Mouse (Mus musculus) lung, postnatal 0 days (tissue): ENCODE measurements around the gene Zfp598.

ENCODE experiments used
- CTCF ChIP-seq: IDR thresholded peaks from 2 replicates; pipeline ENCODE4 v1.5.1; 2016; ENCODE audit warnings: antibody characterized with exemption, mild to moderate bottlenecking
- EP300 ChIP-seq: IDR thresholded peaks from 2 replicates; pipeline ENCODE4 v1.6.1; 2016; ENCODE audit warnings: antibody characterized with exemption, mild to moderate bottlenecking, control low read depth

DNA sequence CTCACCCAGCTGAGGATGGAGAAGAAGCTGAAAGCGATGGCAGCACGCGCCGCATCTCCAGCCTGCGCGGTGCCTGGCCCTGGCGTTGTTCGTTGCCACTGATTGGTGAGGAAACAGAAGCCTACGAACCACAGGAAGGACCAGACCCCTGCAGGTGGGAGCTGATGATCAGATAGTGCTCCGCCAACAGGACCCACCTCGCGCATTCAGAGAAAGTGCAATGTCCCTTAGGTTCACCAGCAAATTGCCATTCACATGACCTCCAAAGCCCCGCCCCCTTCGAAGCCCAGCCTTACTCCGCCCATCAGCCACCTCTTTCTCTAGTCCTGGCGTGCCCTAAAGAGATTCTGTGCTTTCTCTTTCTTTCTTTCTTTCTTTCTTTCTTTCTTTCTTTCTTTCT lies 17.0 kb downstream of the Zfp598 start:
- TF ChIP-seq CTCF (no peak), EP300 (no peak)
